Mouse (Mus musculus): ENCODE results near the gene Sat1. TPM values are rescaled to one million over a fixed set of nuclear protein-coding genes. Genes with fewer than 3 reads are reported as not detected.

The Sat1 gene
- total RNA-seq, 4 experiments from 2014 or later: 62.4 to 91.7 (median 78.6) TPM

- no peak for DNase-seq (ENCODE audit: low spot score in 2 of 2)
These were observed 48.6 kb downstream of the Sat1 start for GRCm38 (mm10) chrX:155167667-155168066.

- no peak for DNase-seq (ENCODE audit: low spot score in 2 of 2)
These were observed 49.9 kb downstream of the Sat1 start for GRCm38 (mm10) chrX:155166313-155166712.

GRCm38 (mm10) chrX:155163553-155163952 lies 52.7 kb downstream of the Sat1 start:
- DNase-seq (ENCODE audit: low spot score in 2 of 2): no peak

Other genes with a start within 250 kb of the Sat1 start
- gene Magea8, start 220.6 kb downstream of the Sat1 start, total RNA-seq (2022): not detected
- not detected for gene Magea5, start 153.3 kb downstream of the Sat1 start, total RNA-seq (2022)
- gene Magea1, start 126.7 kb downstream of the Sat1 start, total RNA-seq (2022): not detected
- not detected for gene Magea2, start 122.8 kb downstream of the Sat1 start, total RNA-seq (2022)
- gene Cldn34b2, start 88.0 kb downstream of the Sat1 start, total RNA-seq (2022): not detected
- 10 to 100 TPM; 16.2 to 20.8 (median 17.8) TPM for gene Acot9, start 46.0 kb upstream of the Sat1 start, total RNA-seq (2022)
- gene Prdx4, start 124.3 kb upstream of the Sat1 start, total RNA-seq (2022): 10 to 100 TPM; 13.4 to 27.5 (median 24.5) TPM